Mouse (Mus musculus): ENCODE results near the gene Aqp6. TPM values are rescaled to one million over a fixed set of nuclear protein-coding genes. Genes with fewer than 3 reads are reported as not detected.

Gene Aqp6
- total and polyA plus RNA-seq, 3 experiments, result not detected

DNA sequence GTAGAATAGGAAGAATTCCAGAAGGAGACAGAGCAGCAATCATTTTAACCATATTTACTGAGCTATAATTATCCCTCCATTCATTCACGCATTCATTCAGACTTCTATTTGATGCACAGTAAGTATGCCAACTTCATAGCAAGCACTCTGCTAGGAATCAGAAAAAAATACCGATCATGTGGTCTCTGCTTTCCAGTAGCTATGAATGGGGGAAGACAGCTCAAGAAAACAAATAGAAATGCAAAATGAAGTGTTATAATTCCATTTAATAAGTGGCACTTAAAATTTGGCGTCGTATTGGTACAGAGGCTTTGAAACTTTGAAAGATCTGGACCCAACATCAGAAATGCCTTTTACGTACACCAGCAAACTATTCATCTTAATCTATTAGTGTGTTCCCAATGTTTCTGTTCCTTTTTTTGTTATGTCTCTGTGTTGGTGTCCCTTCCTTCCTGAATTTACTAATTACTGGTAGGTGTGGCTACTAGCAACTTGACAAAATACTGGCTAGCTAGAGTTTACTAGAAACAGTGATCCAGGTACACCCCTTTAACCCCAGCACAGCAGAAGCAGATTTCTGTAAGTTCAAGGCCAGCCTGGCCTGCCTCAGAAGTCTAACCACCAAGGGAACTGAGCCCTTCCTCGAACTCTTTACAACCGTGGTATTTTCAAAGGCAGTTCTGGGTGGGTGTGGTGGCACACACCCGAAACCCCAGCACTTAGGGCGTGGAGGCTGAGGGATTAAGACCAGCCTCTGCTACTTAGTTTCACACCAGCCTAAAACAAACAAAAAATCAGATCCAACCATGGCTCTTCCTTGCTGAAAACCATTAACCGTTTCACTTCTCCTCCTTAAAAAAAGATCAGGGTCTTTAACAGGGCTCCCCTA lies 51.0 kb downstream of the Aqp6 start:
- peak overlapping the region; percentile 88 for H3K4me3 ChIP-seq (ENCODE audit: low read depth, low read length)
- no peaks in the 10 kb centered on the region for H3K9me3 ChIP-seq (replicated peaks)
- DNase-seq (ENCODE audit: low spot score) (no peak), ATAC-seq (ENCODE audit: extremely low read depth, insufficient number of reproducible peaks, low FRiP score, poor library complexity, severe bottlenecking) (no peak)
- TF ChIP-seq POLR2AphosphoS5 (IDR thresholded peaks at IDR 0.05; ENCODE audit: insufficient replicate concordance, low read depth, low read length) (no peak), GATA2 (IDR thresholded peaks at IDR 0.05; ENCODE audit: borderline replicate concordance, low read depth, low read length) (no peak), CTCF (IDR thresholded peaks at IDR 0.05; ENCODE audit: low read depth, low read length) (no peak), TAL1 (conservative IDR thresholded peaks at IDR 0.05; ENCODE audit: low read depth, low read length) (no peak), GATA1 (IDR thresholded peaks at IDR 0.05; ENCODE audit: borderline replicate concordance, low read length) (no peak)
- H3K4me1 ChIP-seq (ENCODE audit: insufficient read depth, low read depth, low read length), result peaks cover 81% of the 10 kb centered on the region
- H3K36me3 ChIP-seq (replicated peaks), result peaks cover 23% of the 10 kb centered on the region
- H3K27me3 ChIP-seq (ENCODE audit: insufficient read depth, low read length), result peaks cover 17% of the 10 kb centered on the region; the same call in 1 of the 2 replicates

GRCm38 (mm10) chr15:99653291-99653690 lies 52.1 kb downstream of the Aqp6 start:
- ATAC-seq (ENCODE audit: extremely low read depth, insufficient number of reproducible peaks, low FRiP score, poor library complexity, severe bottlenecking), result no peak
- no peak for TF ChIP-seq TAL1 (conservative IDR thresholded peaks at IDR 0.05; ENCODE audit: low read depth, low read length)
- no peak for TF ChIP-seq GATA2 (IDR thresholded peaks at IDR 0.05; ENCODE audit: borderline replicate concordance, low read depth, low read length)
- no peak for TF ChIP-seq CTCF (IDR thresholded peaks at IDR 0.05; ENCODE audit: low read depth, low read length)
- no peak for TF ChIP-seq POLR2AphosphoS5 (IDR thresholded peaks at IDR 0.05; ENCODE audit: insufficient replicate concordance, low read depth, low read length)
- no peak for TF ChIP-seq GATA1 (IDR thresholded peaks at IDR 0.05; ENCODE audit: borderline replicate concordance, low read length)
- peaks cover 17% of the 10 kb centered on the region; the same call in 1 of the 2 replicates for H3K27me3 ChIP-seq (ENCODE audit: insufficient read depth, low read length)
- H3K9me3 ChIP-seq (replicated peaks), result no peaks in the 10 kb centered on the region
- peaks cover 16% of the 10 kb centered on the region for H3K36me3 ChIP-seq (replicated peaks)
- H3K4me1 ChIP-seq (ENCODE audit: insufficient read depth, low read depth, low read length), result peaks cover 81% of the 10 kb centered on the region
- H3K4me3 ChIP-seq (ENCODE audit: low read depth, low read length), result no peak overlapping the region
- DNase-seq (ENCODE audit: low spot score), result no peak

- peaks cover 12% of the 10 kb centered on the region for H3K36me3 ChIP-seq (replicated peaks)
- no peak for ATAC-seq (ENCODE audit: extremely low read depth, insufficient number of reproducible peaks, low FRiP score, poor library complexity, severe bottlenecking)
- peaks cover 83% of the 10 kb centered on the region for H3K4me1 ChIP-seq (ENCODE audit: insufficient read depth, low read depth, low read length)
- TF ChIP-seq CTCF (IDR thresholded peaks at IDR 0.05; ENCODE audit: low read depth, low read length), result no peak
- TF ChIP-seq TAL1 (conservative IDR thresholded peaks at IDR 0.05; ENCODE audit: low read depth, low read length), result no peak
- TF ChIP-seq GATA1 (IDR thresholded peaks at IDR 0.05; ENCODE audit: borderline replicate concordance, low read length), result no peak
- TF ChIP-seq GATA2 (IDR thresholded peaks at IDR 0.05; ENCODE audit: borderline replicate concordance, low read depth, low read length), result no peak
- no peak for TF ChIP-seq POLR2AphosphoS5 (IDR thresholded peaks at IDR 0.05; ENCODE audit: insufficient replicate concordance, low read depth, low read length)
- H3K9me3 ChIP-seq (replicated peaks), result peaks cover 2% of the 10 kb centered on the region; the same call in 1 of the 2 replicates
- DNase-seq (ENCODE audit: low spot score), result no peak
- peaks cover 17% of the 10 kb centered on the region; the same call in 1 of the 2 replicates for H3K27me3 ChIP-seq (ENCODE audit: insufficient read depth, low read length)
- H3K4me3 ChIP-seq (ENCODE audit: low read depth, low read length), result no peak overlapping the region
These were observed 52.7 kb downstream of the Aqp6 start for GRCm38 (mm10) chr15:99653876-99654275.

Other genes starting within 250 kb of the Aqp6 start
- gene Fmnl3, start 230.9 kb upstream of the Aqp6 start, total RNA-seq (2014; fragmentation: Nextera tagmentation), result 4.8 TPM in 1 of 2 replicates, not detected in the other
- gene Fmnl3, start 230.9 kb upstream of the Aqp6 start, total RNA-seq (2017), result 0.11 and 0.46 TPM in 2 replicates
- 0.07 and 0.08 TPM in 2 replicates for gene Fmnl3, start 230.9 kb upstream of the Aqp6 start, polyA plus RNA-seq (2012)
- gene Tmbim6, start 208.5 kb upstream of the Aqp6 start, total RNA-seq (2014; fragmentation: Nextera tagmentation), result 239 and 279 TPM in 2 replicates
- 91.2 and 93.0 TPM in 2 replicates for gene Tmbim6, start 208.5 kb upstream of the Aqp6 start, total RNA-seq (2017)
- 97.5 and 125 TPM in 2 replicates for gene Tmbim6, start 208.5 kb upstream of the Aqp6 start, polyA plus RNA-seq (2012)
- 16.1 and 18.7 TPM in 2 replicates for gene Nckap5l, start 143.7 kb upstream of the Aqp6 start, total RNA-seq (2014; fragmentation: Nextera tagmentation)
- gene Nckap5l, start 143.7 kb upstream of the Aqp6 start, total RNA-seq (2017), result 0.58 and 0.60 TPM in 2 replicates
- 15.2 and 17.2 TPM in 2 replicates for gene Nckap5l, start 143.7 kb upstream of the Aqp6 start, polyA plus RNA-seq (2012)
- gene Bcdin3d, start 126.7 kb upstream of the Aqp6 start, total RNA-seq (2014; fragmentation: Nextera tagmentation), result 10.3 and 13.2 TPM in 2 replicates
- gene Bcdin3d, start 126.7 kb upstream of the Aqp6 start, total RNA-seq (2017), result 8.6 and 10.8 TPM in 2 replicates
- 10.0 and 10.5 TPM in 2 replicates for gene Bcdin3d, start 126.7 kb upstream of the Aqp6 start, polyA plus RNA-seq (2012)
- not detected in 2 replicates for gene Faim2, start 73.2 kb upstream of the Aqp6 start, total RNA-seq (2014; fragmentation: Nextera tagmentation)
- gene Faim2, start 73.2 kb upstream of the Aqp6 start, total RNA-seq (2017), result 0.06 and 0.33 TPM in 2 replicates
- not detected in 2 replicates for gene Faim2, start 73.2 kb upstream of the Aqp6 start, polyA plus RNA-seq (2012)
- gene Aqp2, start 22.3 kb upstream of the Aqp6 start, total RNA-seq (2014; fragmentation: Nextera tagmentation), result not detected in 2 replicates
- gene Aqp2, start 22.3 kb upstream of the Aqp6 start, total RNA-seq (2017), result 0.11 TPM in 1 of 2 replicates, not detected in the other
- not detected in 2 replicates for gene Aqp2, start 22.3 kb upstream of the Aqp6 start, polyA plus RNA-seq (2012)
- gene Aqp5, start 10.6 kb upstream of the Aqp6 start, total RNA-seq (2014; fragmentation: Nextera tagmentation), result not detected in 2 replicates
- gene Aqp5, start 10.6 kb upstream of the Aqp6 start, total RNA-seq (2017), result 0.44 TPM in 1 of 2 replicates, not detected in the other
- gene Aqp5, start 10.6 kb upstream of the Aqp6 start, polyA plus RNA-seq (2012), result not detected in 2 replicates
- 132 and 189 TPM in 2 replicates for gene Racgap1, start 50.3 kb downstream of the Aqp6 start, total RNA-seq (2014; fragmentation: Nextera tagmentation)
- 71.7 and 81.3 TPM in 2 replicates for gene Racgap1, start 50.3 kb downstream of the Aqp6 start, total RNA-seq (2017)
- 21.4 and 35.6 TPM in 2 replicates for gene Racgap1, start 50.3 kb downstream of the Aqp6 start, polyA plus RNA-seq (2012)
- not detected in 2 replicates for gene Asic1, start 69.0 kb downstream of the Aqp6 start, total RNA-seq (2014; fragmentation: Nextera tagmentation)
- 0.22 and 0.41 TPM in 2 replicates for gene Asic1, start 69.0 kb downstream of the Aqp6 start, total RNA-seq (2017)
- not detected in 2 replicates for gene Asic1, start 69.0 kb downstream of the Aqp6 start, polyA plus RNA-seq (2012)
- gene Smarcd1, start 100.7 kb downstream of the Aqp6 start, total RNA-seq (2014; fragmentation: Nextera tagmentation), result 43.3 and 50.9 TPM in 2 replicates
- gene Smarcd1, start 100.7 kb downstream of the Aqp6 start, total RNA-seq (2017), result 11.4 and 12.0 TPM in 2 replicates
- gene Smarcd1, start 100.7 kb downstream of the Aqp6 start, polyA plus RNA-seq (2012), result 45.3 and 69.1 TPM in 2 replicates
- gene Gm17349, start 104.1 kb downstream of the Aqp6 start, total RNA-seq (2014; fragmentation: Nextera tagmentation), result not detected in 2 replicates
- 0.98 TPM in 1 of 2 replicates, not detected in the other for gene Gm17349, start 104.1 kb downstream of the Aqp6 start, total RNA-seq (2017)
- 2.3 and 4.1 TPM in 2 replicates for gene Gm17349, start 104.1 kb downstream of the Aqp6 start, polyA plus RNA-seq (2012)
- not detected in 2 replicates for gene Gpd1, start 116.1 kb downstream of the Aqp6 start, total RNA-seq (2014; fragmentation: Nextera tagmentation)
- 0.06 TPM in 1 of 2 replicates, not detected in the other for gene Gpd1, start 116.1 kb downstream of the Aqp6 start, total RNA-seq (2017)
- gene Gpd1, start 116.1 kb downstream of the Aqp6 start, polyA plus RNA-seq (2012), result not detected in 2 replicates
- gene Cox14, start 124.2 kb downstream of the Aqp6 start, total RNA-seq (2014; fragmentation: Nextera tagmentation), result 40.8 and 46.1 TPM in 2 replicates
- gene Cox14, start 124.2 kb downstream of the Aqp6 start, total RNA-seq (2017), result 44.1 and 48.8 TPM in 2 replicates
- 108 and 115 TPM in 2 replicates for gene Cox14, start 124.2 kb downstream of the Aqp6 start, polyA plus RNA-seq (2012)
- 0.45 and 0.68 TPM in 2 replicates for gene Cers5, start 171.5 kb downstream of the Aqp6 start, total RNA-seq (2014; fragmentation: Nextera tagmentation)
- 4.9 and 6.1 TPM in 2 replicates for gene Cers5, start 171.5 kb downstream of the Aqp6 start, total RNA-seq (2017)
- gene Cers5, start 171.5 kb downstream of the Aqp6 start, polyA plus RNA-seq (2012), result 0.69 and 0.77 TPM in 2 replicates

All from G1E (cell line).